Mouse (Mus musculus) cerebral cortex, adult 2 months (tissue): ENCODE measurements around the gene Syn2.

Experiments
- WGBS: fragments of 180-500 bp; shearing (Covaris S2); methylation state at CpG from one replicate; pipeline ENCODE4 v1.1.7; 2018; 5-methylcytosine and 5-hydroxymethylcytosine counted together

Gene Syn2

DNA sequence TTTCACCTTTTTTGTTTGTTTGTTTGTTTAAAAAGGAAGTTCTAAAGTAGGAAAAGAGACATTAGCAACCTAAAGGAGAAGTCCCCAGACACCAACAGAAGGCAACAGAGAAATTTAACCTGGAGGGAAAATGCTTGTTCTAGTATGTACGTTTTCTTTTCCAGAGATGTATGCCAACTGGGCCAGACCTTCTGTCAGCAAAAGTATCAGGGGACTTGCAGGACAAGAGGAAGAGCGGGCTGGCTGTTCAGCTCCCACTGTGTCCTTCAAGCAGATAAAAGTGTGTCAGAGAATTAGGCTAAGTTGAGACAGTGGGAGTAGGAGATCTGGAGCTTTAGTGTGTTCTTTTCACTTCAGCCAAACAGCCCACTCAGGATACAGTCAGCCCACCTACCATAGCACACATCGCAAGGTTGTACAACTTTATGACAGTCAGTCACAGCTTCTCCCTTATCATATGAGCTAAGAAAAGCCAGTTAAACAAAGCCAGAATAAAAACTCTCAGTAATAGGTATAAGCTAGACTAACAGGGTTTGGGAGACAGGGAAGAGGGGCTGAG is 110.9 kb downstream of the Syn2 start:
- 63% methylated on average over 3 of the region's 3 CpGs for WGBS

DNA sequence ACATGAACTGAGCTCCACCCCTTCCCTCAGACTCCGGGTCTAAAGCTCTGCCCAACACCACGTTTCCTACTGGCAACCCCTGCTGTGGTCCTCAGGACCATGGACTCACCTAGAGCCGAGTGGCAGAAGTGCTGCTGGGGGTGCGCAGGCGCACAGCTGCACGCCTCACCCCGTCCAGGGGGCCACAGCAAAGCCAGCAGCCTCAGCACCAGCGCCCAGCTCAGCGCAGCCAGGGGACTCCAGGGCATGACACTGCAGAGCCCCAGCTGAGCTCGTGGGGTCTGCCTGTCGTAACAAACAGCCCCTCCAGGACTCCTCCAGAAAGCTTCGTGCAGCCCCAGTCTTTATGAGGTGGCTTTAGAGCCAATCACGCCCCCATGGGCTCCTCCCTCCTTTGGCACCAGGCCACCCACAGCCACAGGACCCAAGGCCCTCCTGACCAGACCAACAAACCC is 116.9 kb downstream of the Syn2 start:
- 20% methylated on average over 13 of the region's 13 CpGs for WGBS

DNA sequence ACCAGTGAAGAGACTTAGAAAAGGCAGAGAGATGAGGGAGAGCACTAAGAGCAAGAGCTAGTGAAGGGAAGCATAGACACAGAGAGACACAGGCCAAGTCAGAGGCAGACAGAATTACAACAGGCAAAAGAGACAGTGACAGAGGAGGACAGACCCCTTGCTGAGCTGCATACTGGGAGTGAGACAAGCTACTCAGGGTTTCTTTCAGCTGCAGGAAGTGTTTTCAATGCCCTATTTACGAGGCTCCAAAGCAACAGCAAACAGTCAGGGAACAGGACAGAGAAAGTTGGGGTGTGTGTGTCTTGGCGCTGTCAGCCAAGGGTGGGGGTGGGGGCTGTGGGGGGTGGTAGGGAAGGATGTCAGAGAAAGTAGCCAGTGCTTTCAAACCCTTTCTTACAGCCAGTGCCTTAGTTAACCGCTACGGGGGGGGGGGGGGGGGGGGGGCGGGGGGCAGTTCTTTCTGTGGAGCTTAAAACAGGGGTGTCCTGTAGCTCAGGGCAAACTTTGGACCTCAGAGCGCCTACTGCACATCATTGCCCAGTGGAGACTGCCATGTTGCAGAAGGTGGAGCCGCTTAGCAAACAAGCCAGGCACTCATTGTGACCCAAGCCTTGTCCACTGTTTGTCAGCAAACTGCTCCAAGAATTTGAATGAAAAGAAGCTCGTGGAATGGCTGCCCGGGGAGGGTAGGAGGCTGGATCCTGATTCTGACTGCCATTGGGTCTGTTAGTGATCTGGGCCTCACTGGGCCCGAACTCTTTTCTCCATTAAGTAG is 117.6 kb downstream of the Syn2 start, which contains the start of gene Timp4:
Gene Timp4, minus strand, starts transcription at position 107 of the 775 bp plus-strand sequence.
- WGBS: 28% methylated on average over 10 of the region's 10 CpGs

DNA sequence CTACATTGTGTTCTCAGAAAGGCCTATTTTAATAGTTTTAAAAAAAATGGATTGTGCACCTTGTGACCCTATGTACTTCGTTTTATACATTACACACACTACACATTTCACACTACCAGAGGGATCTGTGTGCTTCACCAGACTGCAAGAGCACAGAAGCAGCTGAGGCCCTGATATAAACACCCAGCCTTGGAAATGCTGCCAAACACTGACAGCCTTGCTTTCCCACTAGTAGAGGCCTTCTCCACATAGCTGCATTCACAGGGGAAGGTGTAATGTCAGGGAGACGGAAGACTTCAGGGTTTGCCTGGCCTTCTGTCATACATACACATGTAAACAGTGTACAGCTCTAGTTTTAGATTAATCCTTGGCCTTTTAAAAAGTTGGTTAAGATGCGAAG is 120.5 kb downstream of the Syn2 start:
- WGBS: 62% methylated on average over 3 of the region's 3 CpGs

DNA sequence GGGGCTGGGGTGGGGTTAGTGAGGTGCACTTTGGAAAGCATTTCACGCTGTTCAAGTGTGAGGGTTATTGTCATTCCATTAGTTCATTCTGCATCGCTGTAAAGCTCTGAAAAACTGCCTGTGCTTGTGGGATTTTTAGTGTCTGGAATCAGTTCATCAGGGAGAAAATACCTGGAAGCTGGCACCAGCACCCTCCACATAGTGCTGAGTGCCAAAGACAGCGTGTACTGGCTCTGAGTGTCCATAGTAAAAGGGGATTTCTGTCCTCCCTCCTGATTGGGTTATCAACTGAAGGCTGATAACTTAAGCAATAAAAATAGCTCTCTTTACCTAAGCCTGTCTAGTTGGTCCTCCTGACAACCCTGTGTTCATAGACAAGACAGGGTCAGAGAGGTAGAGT is 125.8 kb downstream of the Syn2 start:
- WGBS: 79% methylated on average over 3 of the region's 3 CpGs

DNA sequence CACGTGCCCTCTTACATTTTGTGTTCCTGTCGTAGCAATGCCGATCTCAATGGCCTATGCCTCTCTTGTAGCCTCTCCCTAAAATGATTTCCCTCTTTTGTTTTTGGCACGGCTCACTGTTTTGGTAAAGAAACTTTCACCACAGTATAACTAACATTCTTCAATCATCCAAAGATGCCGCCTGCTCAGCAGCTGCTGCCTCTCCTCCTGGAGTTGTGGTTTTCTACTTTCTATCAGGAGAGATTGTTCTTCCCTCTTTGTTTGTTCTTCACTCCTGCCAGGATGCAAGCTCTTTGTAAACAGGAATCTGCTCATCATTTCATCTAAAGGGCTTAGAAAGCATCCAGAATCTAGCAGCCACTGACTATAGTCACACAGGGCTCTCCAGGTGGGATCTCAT is 132.1 kb downstream of the Syn2 start:
- WGBS: 68% methylated on average over 5 of the region's 5 CpGs

DNA sequence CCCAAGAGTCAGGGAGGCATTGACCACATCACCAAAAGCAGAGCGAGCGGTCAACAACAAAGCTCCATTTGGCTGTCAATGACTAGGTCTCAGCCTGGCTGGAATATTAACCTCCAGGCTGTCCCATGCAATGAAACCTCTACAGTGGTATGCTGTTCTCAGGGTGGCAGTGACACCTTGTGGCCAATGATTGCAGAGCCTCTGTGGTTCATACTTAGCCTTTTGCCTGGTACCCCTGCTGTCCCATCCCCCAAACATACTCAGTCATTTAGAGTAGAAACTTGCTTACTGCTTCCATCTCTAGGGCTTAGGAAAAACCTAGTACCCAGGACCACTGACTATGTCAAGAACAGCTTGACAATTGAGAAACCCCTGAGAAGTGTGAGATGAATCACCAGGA is 133.2 kb downstream of the Syn2 start:
- WGBS: 55% methylated on average over 2 of the region's 2 CpGs

DNA sequence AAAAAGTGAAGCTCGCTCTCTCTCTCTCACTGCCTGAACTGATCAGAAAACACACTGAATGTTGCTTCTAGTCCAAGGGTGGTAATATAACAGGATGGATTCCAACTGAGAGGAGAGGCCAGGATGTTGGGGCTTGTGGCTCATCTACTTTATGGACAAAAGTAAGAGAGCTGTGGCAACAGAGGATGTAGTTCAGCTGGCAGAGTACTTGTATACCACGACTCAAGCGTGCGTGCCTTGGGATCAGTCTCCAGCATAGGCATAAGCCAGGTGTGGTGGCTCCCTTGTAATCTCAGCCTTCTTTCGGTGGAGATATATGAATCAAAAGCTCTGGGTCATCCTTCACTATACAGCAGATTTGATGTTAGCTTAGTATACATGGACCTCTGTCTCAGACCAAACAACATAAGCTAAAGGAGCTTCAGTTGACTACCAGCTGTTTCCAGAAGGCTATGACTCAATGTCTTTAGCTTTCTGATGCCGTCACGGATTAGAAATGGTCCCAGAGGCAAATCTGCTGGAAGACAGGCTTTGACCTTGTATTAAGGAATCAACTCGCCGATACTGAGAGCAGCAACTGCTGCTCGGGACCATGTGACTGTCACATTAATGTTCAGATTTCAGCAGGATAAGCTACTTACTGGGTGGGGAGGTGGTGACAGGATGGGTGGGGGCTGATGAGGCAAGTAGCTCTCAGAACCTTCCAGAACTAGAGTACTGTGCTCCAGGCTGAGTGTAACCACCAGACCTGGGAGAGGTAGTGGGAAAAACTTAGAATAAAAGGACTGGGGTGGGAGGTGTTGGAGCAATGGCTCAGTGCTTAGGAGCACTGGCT is 134.1 kb downstream of the Syn2 start:
- 84% methylated on average over 10 of the region's 10 CpGs for WGBS

DNA sequence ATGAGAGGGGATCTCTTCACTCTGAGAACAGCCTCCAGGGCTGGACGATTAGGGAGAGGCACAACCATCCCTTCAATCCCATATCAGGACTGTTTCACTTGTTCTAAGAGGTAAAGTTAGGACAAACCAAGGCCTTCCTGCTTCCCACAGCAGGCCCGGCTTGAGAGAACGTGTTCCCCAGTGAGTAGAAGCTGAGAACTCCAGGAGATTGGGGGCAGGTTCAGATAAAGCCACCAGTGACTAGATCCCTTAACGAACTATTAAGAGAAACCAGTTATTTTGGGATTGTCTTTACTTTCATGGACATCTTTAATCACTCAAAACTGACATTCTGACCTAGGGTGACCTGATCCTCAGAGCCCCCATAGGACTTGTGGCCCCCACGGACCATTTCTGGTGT is 134.9 kb downstream of the Syn2 start:
- 75% methylated on average over 5 of the region's 5 CpGs for WGBS

DNA sequence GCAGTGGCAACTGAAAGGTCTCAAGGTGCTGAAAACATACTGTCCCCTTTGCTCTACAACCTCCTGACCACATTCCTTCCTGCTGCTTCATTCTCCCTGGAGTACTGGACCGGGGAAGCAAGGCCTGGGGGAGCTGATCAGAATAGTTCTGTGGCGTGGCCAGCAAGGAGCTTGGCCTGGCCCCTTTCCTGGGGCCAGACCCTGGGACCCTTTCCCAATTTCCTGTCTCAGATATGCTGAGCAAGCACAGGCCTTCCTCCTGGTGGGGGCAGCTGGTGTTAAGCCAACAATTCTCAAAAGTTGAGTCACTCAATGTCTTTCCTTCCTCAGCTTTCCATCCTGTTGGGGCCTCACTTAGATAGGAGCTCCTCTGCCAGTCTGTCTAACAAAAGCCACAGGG is 135.4 kb downstream of the Syn2 start:
- 82% methylated on average over 2 of the region's 2 CpGs for WGBS

DNA sequence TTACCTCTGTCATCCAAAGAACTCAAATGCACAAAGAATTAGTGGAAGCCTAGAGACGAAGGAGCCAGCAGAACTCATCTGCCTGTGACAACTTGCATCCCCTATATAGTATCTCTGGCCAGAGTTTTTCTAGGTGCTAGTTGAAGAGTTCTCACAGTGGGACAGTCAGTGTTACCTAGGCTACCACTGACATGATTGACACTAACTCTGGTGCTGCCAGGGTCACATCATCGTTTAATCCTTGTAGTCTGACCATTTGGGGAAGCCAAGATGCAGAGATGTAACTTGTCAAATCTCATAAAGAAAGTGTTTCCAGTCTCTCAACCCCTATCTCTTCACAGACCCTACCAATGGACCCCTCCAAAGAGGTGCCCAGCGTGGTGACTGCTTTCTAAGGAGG is 136.6 kb downstream of the Syn2 start:
- WGBS: 71% methylated on average over 3 of the region's 3 CpGs

DNA sequence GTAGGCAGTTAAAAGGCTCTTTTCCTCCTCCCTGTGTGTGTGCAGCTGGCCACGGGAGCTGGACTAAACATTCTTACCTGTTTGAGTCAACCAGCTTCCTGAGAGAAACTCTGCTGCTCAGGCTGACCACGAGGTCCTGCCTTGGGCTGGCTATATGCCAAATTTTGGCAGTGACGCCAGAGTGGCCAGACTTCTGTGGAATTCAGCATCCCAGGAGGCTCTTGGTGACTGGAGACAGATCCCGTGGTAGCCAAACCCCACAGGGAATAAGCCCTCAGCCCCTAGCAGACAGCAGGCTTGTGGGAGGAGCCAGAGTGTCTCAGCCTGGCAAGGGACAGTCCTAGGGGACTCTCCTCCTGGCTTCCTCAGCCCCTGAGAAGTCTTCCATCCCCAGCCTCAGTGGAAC is 137.2 kb downstream of the Syn2 start:
- WGBS: 17% methylated on average over 4 of the region's 4 CpGs

DNA sequence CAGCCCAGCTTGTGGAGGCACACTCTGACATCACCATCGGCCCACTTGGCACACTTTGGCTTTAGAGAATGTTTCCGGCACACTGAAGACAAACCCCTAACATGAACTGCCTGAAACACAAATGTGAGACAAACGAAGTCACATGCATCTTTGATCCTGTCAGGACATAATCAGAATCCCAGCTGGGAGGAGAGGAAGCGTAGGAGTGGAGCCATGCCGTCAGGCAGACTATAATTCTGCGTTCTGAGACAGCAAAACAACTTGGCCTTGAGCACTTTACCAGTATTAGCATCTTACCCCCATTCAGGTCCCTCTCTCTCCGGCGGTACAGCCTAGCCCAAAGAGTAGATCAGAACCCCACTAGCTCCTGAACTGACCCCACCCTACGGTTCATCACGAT is 138.6 kb downstream of the Syn2 start:
- 63% methylated on average over 10 of the region's 10 CpGs for WGBS

DNA sequence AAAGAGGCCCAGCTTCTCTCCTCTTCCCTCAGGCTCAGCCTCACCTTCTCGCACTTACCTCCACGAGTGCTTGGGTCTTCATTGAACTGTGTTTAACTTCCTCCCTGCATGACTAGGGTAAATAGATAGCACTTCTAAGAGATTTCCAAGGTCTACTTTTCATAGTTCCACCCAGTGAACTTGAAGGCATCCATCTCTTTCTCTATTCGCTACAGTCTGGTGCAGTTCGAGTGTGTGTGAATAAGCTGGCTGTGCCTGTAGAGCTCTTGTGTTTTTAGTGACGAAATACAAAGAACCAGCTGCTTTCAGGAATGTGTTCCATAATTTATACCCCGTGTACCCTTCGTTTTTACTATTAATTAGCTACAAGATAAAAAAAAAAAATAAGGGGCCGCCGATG is 140.0 kb downstream of the Syn2 start:
- 59% methylated on average over 9 of the region's 9 CpGs for WGBS

DNA sequence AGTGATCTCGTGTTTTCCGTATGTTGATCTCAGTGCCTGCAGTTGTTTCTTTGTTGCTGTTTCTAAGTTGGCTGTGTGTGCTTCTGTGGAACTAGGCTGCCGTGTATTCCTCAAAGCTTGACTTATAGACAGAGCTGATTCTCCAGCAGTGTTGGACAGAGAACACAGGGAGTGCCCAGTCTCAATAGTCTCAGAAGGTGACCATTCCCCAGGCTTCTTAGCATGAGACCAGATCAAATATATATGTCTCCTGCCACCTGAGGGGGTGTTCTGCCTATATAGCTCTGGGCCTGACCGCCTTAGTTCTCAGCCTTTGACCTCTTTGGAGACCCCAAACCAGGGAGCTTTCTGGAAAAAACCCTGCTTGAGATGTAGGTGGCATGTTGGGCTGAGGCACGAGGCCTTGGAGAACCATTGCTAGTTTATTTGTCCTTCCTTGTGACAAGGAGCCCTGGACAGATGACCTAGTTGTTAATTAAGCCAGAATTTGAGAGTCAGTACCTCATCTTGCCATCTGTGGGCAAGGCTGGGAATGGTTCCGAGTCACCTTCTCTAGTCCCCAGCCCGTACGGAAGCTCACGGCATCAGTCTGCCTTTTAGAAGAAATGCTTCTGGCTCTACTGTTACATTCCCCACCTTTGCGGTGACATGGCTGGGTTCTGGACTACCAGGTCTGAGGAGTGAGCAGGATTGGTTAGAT is 140.6 kb downstream of the Syn2 start:
- WGBS: 88% methylated on average over 10 of the region's 10 CpGs

DNA sequence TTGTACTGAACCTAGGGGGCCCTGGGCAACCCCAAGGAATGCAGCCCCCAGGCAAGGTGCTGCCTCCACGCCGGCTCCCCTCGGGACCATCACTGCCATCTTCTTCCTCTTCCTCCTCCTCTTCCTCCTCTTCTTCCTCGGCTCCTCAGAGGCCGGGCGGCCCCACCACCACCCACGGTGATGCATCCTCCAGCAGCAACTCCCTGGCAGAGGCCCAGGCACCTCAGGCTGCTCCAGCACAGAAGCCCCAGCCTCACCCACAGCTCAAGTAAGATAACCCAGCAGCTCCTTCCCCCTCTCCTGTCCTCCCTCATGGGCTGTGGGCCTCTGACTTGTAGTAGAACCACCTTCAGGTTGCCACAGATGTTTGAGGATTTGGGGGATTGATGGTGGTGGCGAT is 143.4 kb downstream of the Syn2 start:
- 47% methylated on average over 8 of the region's 8 CpGs for WGBS

DNA sequence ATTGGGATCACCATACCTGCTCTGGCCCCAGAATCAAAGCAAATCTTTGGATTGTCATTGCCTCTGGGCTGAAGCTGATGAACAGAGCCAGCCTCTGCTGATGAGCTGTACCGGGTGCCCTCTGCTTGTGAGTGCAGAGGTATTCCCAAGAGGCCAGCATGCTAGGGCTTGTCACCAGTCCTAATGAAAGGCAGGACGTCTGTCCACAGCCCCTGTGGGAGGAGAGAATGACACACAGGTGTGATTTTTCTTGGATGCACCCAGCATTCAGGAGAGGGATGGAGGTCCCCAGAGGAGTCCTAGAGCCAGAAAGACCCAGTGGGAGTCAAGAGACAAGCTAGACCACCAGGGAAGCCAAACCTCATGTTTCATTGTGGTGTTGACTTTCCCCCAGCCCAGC is 144.9 kb downstream of the Syn2 start:
- 81% methylated on average over 2 of the region's 2 CpGs for WGBS

DNA sequence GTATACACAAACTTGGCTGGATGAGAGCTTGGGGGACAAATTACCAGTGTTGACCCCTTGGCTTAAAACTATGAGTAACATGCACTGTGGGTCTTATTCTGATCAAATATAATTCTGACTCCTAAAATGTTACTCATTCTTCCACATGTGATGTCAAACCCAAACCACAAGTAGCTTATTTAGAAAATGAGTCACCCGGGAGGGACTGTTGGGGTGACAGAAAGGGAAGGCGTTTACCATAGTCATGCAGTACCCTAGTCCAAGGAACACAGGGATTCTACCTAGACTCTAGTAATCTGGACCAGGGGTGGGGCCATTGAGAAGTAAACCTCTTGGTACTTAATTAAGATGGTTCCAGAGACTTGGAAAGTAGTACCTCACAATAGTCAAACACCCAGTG is 149.5 kb downstream of the Syn2 start:
- 51% methylated on average over 2 of the region's 2 CpGs for WGBS

DNA sequence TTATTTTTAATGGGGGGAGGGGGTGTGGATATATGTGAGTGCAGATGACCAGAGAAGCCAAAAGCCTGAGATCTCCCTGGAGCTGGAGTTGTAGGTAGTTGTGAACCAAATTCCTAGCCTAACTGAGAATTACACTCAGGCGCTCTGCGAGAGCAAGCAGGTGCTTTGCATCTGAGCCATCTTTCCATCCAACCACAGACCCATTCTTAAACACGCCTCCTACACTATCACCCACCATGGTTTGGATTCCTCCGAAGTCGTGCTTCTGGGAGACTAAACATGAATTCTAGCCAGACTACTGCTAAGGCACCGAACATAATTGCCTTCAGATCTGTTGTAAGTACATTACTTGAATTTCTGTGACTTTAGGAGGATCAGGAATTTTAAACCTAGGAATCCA is 151.7 kb downstream of the Syn2 start:
- 42% methylated on average over 6 of the region's 6 CpGs for WGBS

DNA sequence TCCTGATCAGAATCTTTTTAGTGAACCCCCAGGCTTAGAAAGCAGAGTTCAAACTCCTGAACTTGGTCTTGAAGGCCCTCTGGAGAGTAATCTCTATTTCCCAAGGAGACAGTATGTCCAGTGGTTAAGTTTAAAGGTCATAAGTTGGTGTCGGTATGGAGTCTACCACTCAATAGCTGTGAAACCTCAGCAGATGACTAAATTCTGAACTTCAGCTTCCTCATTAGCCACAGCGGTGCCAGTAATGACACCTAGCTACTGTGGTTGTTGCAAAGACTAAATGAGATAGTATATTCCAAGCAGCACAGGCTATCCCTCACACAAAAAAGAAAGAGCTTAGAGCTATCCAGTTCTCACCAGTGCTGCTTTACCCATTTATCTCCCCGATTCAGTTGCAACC is 153.5 kb downstream of the Syn2 start:
- 92% methylated on average over 3 of the region's 3 CpGs for WGBS

DNA sequence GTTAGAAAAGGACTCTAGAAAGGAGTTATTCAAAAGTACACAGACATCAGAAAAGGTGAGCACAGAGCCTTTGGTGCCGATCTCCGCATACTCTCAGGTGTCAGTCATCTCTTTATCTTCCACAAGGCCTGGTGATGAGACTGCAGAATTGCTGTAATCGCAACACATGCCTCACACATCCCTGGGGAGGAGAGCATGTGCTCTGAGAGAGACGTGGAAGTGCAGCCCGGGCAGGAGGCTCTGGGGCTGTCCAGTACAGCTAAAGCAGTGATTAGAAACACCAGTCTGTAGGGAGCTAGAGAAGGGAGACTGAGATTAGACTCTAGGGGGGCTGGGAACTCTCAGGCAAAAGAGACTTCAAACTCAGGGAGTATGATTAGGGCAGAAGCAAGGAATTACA is 155.9 kb downstream of the Syn2 start:
- 70% methylated on average over 5 of the region's 5 CpGs for WGBS

DNA sequence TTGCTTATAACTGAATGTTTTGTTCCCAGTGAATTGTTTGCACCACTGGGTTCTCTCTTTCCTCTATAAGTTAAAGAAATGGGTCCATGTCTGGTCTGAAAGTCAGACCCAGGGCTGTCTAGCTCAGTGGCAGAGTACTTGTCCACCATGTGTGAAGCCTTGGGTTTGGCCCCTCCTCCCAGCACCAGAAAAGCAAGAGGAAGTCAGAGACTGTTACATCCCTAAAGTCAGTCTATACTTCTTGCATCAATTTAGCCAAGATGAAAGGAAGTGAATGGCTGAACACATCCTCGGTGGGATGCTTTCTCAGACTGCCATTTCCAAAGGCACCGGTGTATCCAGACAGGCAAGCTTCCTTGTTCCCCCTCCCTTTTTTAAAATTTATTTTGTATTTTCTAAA is 156.4 kb downstream of the Syn2 start:
- WGBS: 65% methylated on average over 2 of the region's 2 CpGs
